Mouse (Mus musculus) splenic B cell, adult 2 months (primary cell): ENCODE data around the gene Rnf224.
A peak's percentile ranks its signal among the peaks of the same experiment; 100 is the strongest.

Experiments used
- DNase-seq: peaks from one replicate; pipeline ENCODE4 v3.0.0-alpha.2; 2011; ENCODE audit warnings: low read depth, low spot score
- H3K27me3 ChIP-seq: 2 replicates; pipeline ENCODE4 v1.6.1; 2012; ENCODE audit warnings: mild to moderate bottlenecking, low read length, moderate library complexity, mixed read lengths; ENCODE audit not compliant: control insufficient read depth, poor library complexity, insufficient read depth, severe bottlenecking
- H3K36me3 ChIP-seq: 2 replicates; pipeline ENCODE4 v1.6.1; 2012; ENCODE audit warnings: mild to moderate bottlenecking, low read length, moderate library complexity, mixed read lengths; ENCODE audit not compliant: control insufficient read depth, poor library complexity, insufficient read depth, severe bottlenecking

Gene Rnf224

GRCm38 (mm10) chr2:25200631-25201030 is 36.0 kb downstream of the Rnf224 start:
- DNase-seq: no peak
- Histone ChIP-seq H3K27me3 (no peaks in the 10 kb centered on the region), H3K36me3 (peaks cover 16% of the 10 kb centered on the region)

GRCm38 (mm10) chr2:25197946-25198345 is 38.6 kb downstream of the Rnf224 start:
- H3K27me3 ChIP-seq: no peaks in the 10 kb centered on the region
- no peak for DNase-seq
- H3K36me3 ChIP-seq: peaks cover 6% of the 10 kb centered on the region

GRCm38 (mm10) chr2:25197191-25197590 is 39.4 kb downstream of the Rnf224 start:
- peak; percentile 17 for DNase-seq
- Histone ChIP-seq H3K36me3 (peaks cover 6% of the 10 kb centered on the region), H3K27me3 (no peaks in the 10 kb centered on the region)

DNA sequence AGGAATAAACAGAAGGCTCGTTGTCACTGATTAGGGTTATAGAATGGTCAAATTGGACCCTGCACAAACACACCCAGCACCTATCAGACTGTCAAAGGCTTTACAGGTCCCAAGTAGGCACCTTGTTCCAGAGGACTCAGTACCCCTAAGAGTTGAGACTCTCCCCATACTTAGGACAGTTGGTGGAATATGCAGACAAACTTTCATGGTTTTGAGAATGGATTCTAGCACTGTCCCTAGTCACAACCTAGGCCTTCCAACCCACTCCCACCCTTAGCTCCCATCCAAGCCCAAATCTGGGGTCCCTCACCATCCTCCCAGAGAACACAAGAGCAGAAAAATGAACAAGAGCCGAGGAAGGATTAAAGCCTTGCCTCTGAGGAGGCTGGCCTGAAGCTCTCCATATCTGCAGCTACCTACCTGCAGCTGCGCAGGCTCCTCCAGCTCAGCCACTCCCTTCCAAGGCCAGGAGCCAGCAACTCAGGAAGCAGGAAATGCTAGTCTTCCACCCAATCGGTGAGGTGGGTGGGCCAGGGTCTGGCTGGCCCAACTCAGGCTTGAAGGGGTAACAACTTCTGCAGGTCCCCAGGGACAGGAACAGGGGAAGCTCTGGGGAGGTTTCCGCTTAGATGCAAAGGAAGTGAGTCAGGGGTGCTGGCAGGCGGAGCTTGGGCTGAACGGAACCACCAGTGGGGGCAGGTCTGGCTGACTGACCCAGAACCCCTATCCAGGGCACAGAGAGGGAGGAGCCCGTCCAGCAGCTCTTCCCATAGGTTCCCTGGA is 40.2 kb downstream of the Rnf224 start, which contains the start of gene Tor4a:
Gene Tor4a (minus strand): TSS at position 715 of the 783 bp plus-strand sequence.
- H3K36me3 ChIP-seq: peaks cover 6% of the 10 kb centered on the region
- peak; percentile 97 for DNase-seq
- H3K27me3 ChIP-seq: no peaks in the 10 kb centered on the region

DNA sequence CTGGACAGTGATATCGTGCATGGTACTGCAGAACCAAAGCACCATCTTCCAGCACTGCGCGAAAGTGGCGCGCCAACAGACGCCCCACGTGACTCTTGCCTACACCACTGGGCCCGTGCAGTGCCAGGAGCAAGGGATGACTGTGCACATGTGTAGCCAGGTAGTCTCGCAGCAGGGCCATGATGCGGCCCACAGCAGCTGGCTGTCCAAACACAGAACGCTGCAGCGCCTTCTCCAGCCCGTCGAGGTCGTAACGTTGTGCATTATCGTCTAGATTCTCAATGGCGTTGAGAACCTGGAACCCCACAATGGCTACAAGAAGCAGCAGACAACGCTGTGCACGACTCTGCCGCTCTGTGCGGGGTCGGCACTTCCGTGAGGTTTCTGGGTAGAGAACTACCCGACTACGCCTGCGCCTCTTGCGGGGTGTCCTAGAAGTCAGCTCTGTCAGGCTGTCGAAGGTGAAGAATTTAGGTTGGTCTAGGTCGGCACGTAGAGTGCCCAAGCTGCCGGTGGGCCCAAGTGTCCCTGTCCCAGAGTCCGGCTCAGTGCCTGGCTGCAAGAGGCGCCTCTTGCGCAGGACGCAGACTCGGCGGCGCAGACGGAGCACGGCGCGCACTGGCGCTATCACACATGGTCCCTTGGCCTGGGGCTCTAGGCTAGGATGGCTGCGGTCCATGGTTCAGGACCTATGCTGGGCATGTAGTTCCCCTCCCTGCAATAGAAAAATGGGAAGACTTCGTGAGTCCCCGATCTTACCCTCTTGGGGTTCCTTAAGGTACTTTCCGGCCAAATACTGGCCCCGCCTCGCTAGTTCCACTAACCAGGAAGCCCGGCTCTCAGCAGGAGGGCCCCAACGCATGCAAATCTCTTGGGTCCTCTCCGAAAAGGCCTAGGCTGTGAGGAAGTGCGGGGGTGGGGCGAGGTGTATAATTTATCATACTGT is 41.1 kb downstream of the Rnf224 start:
- no peaks in the 10 kb centered on the region; the same call in none of the 2 replicates for H3K36me3 ChIP-seq
- no peaks in the 10 kb centered on the region for H3K27me3 ChIP-seq
- peak; percentile 93 for DNase-seq

GRCm38 (mm10) chr2:25194486-25195171 is 42.0 kb downstream of the Rnf224 start:
- Histone ChIP-seq H3K36me3 (no peaks in the 10 kb centered on the region; the same call in none of the 2 replicates), H3K27me3 (no peaks in the 10 kb centered on the region)
- peak; percentile 51 for DNase-seq

GRCm38 (mm10) chr2:25194006-25194405 is 42.6 kb downstream of the Rnf224 start:
- H3K36me3 ChIP-seq: no peaks in the 10 kb centered on the region; the same call in none of the 2 replicates
- DNase-seq: peak; percentile 27
- H3K27me3 ChIP-seq: no peaks in the 10 kb centered on the region

- Histone ChIP-seq H3K27me3 (no peaks in the 10 kb centered on the region), H3K36me3 (no peaks in the 10 kb centered on the region; the same call in none of the 2 replicates)
- DNase-seq: peak; percentile 90
Observed at GRCm38 (mm10) chr2:25193330-25193770, 43.2 kb downstream of the Rnf224 start.

GRCm38 (mm10) chr2:25187841-25188240 is 48.7 kb downstream of the Rnf224 start:
- no peak for DNase-seq
- Histone ChIP-seq H3K36me3 (no peaks in the 10 kb centered on the region), H3K27me3 (no peaks in the 10 kb centered on the region)

- DNase-seq: no peak
- Histone ChIP-seq H3K36me3 (no peaks in the 10 kb centered on the region), H3K27me3 (no peaks in the 10 kb centered on the region)
Observed at GRCm38 (mm10) chr2:25186575-25186930, 50.0 kb downstream of the Rnf224 start.

DNA sequence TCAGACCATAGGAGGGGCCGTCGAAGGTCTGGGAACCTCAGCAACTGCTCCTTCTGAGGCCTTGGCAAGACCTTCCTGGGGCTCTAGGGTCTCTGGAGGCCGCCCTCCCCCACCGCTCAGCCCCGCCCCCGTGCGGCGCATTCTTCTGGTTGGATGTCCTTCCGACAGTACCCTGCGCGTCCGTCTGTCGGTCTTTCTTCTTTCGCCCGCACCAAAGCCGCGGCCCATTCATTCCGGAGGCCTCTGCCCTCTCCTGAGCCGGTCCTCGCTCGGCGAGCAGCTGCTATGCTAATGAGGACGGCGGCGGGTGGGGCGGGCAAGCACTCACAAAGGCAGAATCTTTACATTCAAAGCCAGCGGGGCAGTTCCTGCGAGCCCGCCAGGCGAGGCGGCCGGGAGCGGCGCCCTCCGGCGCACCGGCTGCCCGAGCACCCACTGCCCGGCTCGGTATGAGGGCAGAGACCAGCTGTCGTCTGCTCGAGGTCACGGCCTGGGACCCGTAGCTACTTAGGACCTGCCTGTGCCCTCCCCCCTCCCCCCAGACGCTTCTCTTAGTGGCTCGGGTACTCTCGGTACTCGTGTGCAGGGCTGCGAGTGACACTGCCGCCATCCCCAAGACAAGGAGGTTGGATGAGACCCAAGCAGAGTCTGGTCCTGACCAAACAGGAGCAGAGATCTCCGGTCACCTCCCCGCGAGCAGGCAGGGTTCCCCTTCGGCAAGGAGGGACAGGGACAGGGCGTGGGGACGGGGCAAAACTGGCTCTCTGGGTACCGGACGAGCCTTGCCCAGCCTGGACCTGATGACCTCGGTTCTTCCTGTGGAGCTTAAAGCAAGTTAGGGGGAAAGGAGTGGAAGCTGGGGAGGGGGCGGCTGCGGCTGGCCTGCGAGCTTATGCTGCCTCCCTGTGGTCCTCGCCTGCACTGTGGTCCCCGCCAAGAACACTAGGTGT is 50.7 kb downstream of the Rnf224 start:
- peak; percentile 56 for DNase-seq
- Histone ChIP-seq H3K36me3 (no peaks in the 10 kb centered on the region), H3K27me3 (no peaks in the 10 kb centered on the region)

DNA sequence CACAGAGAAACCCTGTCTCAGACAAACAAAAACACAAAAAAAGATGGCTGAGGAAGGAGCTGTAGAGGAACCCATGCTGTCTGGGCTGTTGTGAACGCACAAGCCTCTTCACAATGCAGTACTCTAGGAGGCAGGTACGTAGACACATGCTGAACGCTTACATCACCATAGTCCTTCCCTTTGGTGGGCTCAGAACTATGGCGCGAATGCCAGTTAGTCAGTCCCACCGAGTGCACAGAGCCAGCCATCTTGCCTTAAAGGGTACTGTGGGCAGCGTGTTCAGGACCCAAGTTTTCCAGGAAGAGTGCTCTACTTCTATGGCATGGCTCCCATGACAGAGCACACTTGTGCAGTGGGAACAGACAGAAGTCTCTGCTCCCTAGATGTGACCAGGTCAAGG is 52.1 kb downstream of the Rnf224 start:
- no peaks in the 10 kb centered on the region for H3K27me3 ChIP-seq
- no peak for DNase-seq
- H3K36me3 ChIP-seq: no peaks in the 10 kb centered on the region; the same call in 1 of the 2 replicates
